Mouse (Mus musculus): ENCODE results near the gene Cacnb2.

Gene Cacnb2

GRCm38 (mm10) chr2:14873116-14873515 lies 270.2 kb downstream of the Cacnb2 start:
- DNase-seq (ENCODE audit: low spot score), result no peak

GRCm38 (mm10) chr2:14873701-14874181 lies 270.9 kb downstream of the Cacnb2 start:
- no peak for DNase-seq (ENCODE audit: low spot score)

GRCm38 (mm10) chr2:14874281-14875037 lies 271.6 kb downstream of the Cacnb2 start:
- DNase-seq (ENCODE audit: low spot score), result no peak

- DNase-seq (ENCODE audit: low spot score), result no peak
These were observed 272.2 kb downstream of the Cacnb2 start for GRCm38 (mm10) chr2:14875121-14875520.

GRCm38 (mm10) chr2:14875616-14876015 lies 272.7 kb downstream of the Cacnb2 start:
- no peak for DNase-seq (ENCODE audit: low spot score)

- no peak for DNase-seq (ENCODE audit: low spot score)
These were observed 276.1 kb downstream of the Cacnb2 start for GRCm38 (mm10) chr2:14878953-14879352.

GRCm38 (mm10) chr2:14883460-14883859 lies 280.6 kb downstream of the Cacnb2 start:
- DNase-seq (ENCODE audit: low spot score), result no peak

GRCm38 (mm10) chr2:14888406-14889195 lies 285.7 kb downstream of the Cacnb2 start:
- DNase-seq (ENCODE audit: low spot score), result no peak

GRCm38 (mm10) chr2:14903837-14904236 lies 300.9 kb downstream of the Cacnb2 start:
- DNase-seq (ENCODE audit: low spot score), result no peak

- DNase-seq (ENCODE audit: low spot score), result no peak
These were observed 302.0 kb downstream of the Cacnb2 start for GRCm38 (mm10) chr2:14904865-14905264.

- no peak for DNase-seq (ENCODE audit: low spot score)
These were observed 304.4 kb downstream of the Cacnb2 start for GRCm38 (mm10) chr2:14907124-14907925.

GRCm38 (mm10) chr2:14917585-14918247 lies 314.8 kb downstream of the Cacnb2 start:
- no peak for DNase-seq (ENCODE audit: low spot score)

GRCm38 (mm10) chr2:14929866-14930265 lies 327.0 kb downstream of the Cacnb2 start:
- DNase-seq (ENCODE audit: low spot score), result no peak

GRCm38 (mm10) chr2:14931968-14932367 lies 329.1 kb downstream of the Cacnb2 start:
- no peak for DNase-seq (ENCODE audit: low spot score)

- DNase-seq (ENCODE audit: low spot score), result no peak
These were observed 333.6 kb downstream of the Cacnb2 start for GRCm38 (mm10) chr2:14936492-14936891.

GRCm38 (mm10) chr2:14942261-14942660 lies 339.4 kb downstream of the Cacnb2 start:
- no peak for DNase-seq (ENCODE audit: low spot score)

GRCm38 (mm10) chr2:14943691-14944357 lies 340.9 kb downstream of the Cacnb2 start:
- no peak for DNase-seq (ENCODE audit: low spot score)

GRCm38 (mm10) chr2:14953090-14953489 lies 350.2 kb downstream of the Cacnb2 start:
- no peak for DNase-seq (ENCODE audit: low spot score)

- no peak for DNase-seq (ENCODE audit: low spot score)
These were observed 358.1 kb downstream of the Cacnb2 start for GRCm38 (mm10) chr2:14960963-14961488.

- DNase-seq (ENCODE audit: low spot score), result no peak
These were observed 358.6 kb downstream of the Cacnb2 start for GRCm38 (mm10) chr2:14961493-14961892.

- no peak for DNase-seq (ENCODE audit: low spot score)
These were observed 381.1 kb downstream of the Cacnb2 start for GRCm38 (mm10) chr2:14984029-14984428.
